Mouse (Mus musculus) neural tube, embryonic 14.5 days (tissue): ENCODE results near the gene Itga9. TPM values are rescaled to one million over a fixed set of nuclear protein-coding genes. Genes with fewer than 3 reads are reported as not detected.

ENCODE experiments used
- ATAC-seq: fragments of 200-750 bp; cut with Nextera tagmentation; 2 replicates; pipeline ENCODE4 v1.8.0; 2017; ENCODE audit warnings: low read depth, mild to moderate bottlenecking, moderate TSS enrichment, moderate library complexity
- H3K27ac ChIP-seq: fragments of 300-500 bp; sonication (generic); 2 replicates; pipeline ENCODE4 v1.5.1; 2014; ENCODE audit warnings: low read depth, mild to moderate bottlenecking, control low read depth, low read length, moderate library complexity, mixed read lengths
- H3K27me3 ChIP-seq: fragments of 300-500 bp; sonication (generic); 2 replicates; pipeline ENCODE4 v1.6.1; 2014; ENCODE audit warnings: low read length; ENCODE audit not compliant: control insufficient read depth, insufficient read depth
- H3K36me3 ChIP-seq: fragments of 300-500 bp; sonication (generic); 2 replicates; pipeline ENCODE4 v1.6.1; 2014; ENCODE audit warnings: low read length, mixed read lengths; ENCODE audit not compliant: control insufficient read depth, insufficient read depth
- H3K4me1 ChIP-seq: fragments of 300-500 bp; sonication (generic); 2 replicates; pipeline ENCODE4 v1.6.1; 2014; ENCODE audit warnings: low read length; ENCODE audit not compliant: control insufficient read depth, insufficient read depth
- H3K4me2 ChIP-seq: fragments of 300-500 bp; sonication (generic); 2 replicates; pipeline ENCODE4 v1.6.1; 2014; ENCODE audit warnings: mild to moderate bottlenecking, low read depth, low read length, control low read depth
- H3K4me3 ChIP-seq: fragments of 300-500 bp; sonication (generic); 2 replicates; pipeline ENCODE4 v1.5.1; 2014; ENCODE audit warnings: low read depth, low read length, control low read depth, mixed read lengths
- H3K9ac ChIP-seq: fragments of 300-500 bp; sonication (generic); replicated peaks from 2 replicates; pipeline ENCODE4 v1.6.1; 2014; ENCODE audit warnings: low read depth, mild to moderate bottlenecking, control low read depth, low read length, mixed read lengths
- H3K9me3 ChIP-seq: fragments of 300-500 bp; sonication (generic); 2 replicates; pipeline ENCODE4 v1.6.1; 2016; ENCODE audit warnings: low read length; ENCODE audit not compliant: control insufficient read depth
- WGBS: fragments of 180-500 bp; shearing (Covaris S2); extraction: QIAGEN DNeasy Blood & Tissue Kit; methylation state at CpG from one replicate; pipeline ENCODE4 v1.1.7; 2014; 5-methylcytosine and 5-hydroxymethylcytosine counted together
- polyA plus RNA-seq: library from polyadenylated mRNA; unstranded; fragments of >200 nt; fragmentation: Nextera tagmentation; extraction: Ambion mirVana; gene quantifications from 2 replicates; pipeline ENCODE4 v1.2.1, GENCODE M21; 2014

Itga9 gene
- polyA plus RNA-seq, 1 experiment from 2014 or later: 1.7 TPM

DNA sequence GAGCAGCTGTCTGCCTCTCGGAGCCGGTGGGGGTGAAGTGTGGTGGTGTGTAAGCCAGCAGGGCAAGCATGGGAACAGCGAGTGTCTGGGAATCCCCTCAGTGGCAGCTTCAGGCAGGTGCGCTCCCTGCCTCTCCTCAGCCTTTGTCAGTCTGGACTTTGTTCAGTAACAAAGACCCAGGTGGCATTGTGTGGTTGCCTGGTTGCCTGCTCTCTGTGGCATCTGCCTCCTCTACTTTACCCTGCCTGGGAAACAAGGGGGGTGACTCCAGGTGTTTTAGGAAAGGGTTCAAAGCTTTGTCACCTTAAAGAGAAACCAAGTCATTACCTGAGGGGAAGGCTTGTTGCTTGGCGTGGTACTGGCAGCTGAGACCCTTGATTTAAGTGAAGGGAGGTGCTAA is 108.0 kb downstream of the Itga9 start:
- Histone ChIP-seq H3K9ac (no peak overlapping the region), H3K27me3 (no peaks in the 10 kb centered on the region), H3K36me3 (no peaks in the 10 kb centered on the region), H3K9me3 (no peaks in the 10 kb centered on the region), H3K4me1 (no peaks in the 10 kb centered on the region), H3K27ac (no peak overlapping the region), H3K4me3 (no peak overlapping the region), H3K4me2 (no peak overlapping the region)
- no peak for ATAC-seq
- 83% methylated on average over 5 of the region's 5 CpGs for WGBS

GRCm38 (mm10) chr9:118715971-118716628 is 109.6 kb downstream of the Itga9 start:
- H3K27me3 ChIP-seq: no peaks in the 10 kb centered on the region
- H3K9ac ChIP-seq: no peak overlapping the region
- WGBS: 81% methylated on average over 9 of the region's 9 CpGs
- no peaks in the 10 kb centered on the region for H3K9me3 ChIP-seq
- H3K4me1 ChIP-seq: no peaks in the 10 kb centered on the region
- H3K27ac ChIP-seq: no peak overlapping the region
- no peak overlapping the region for H3K4me2 ChIP-seq
- no peak overlapping the region for H3K4me3 ChIP-seq
- no peaks in the 10 kb centered on the region for H3K36me3 ChIP-seq
- ATAC-seq: no peak

DNA sequence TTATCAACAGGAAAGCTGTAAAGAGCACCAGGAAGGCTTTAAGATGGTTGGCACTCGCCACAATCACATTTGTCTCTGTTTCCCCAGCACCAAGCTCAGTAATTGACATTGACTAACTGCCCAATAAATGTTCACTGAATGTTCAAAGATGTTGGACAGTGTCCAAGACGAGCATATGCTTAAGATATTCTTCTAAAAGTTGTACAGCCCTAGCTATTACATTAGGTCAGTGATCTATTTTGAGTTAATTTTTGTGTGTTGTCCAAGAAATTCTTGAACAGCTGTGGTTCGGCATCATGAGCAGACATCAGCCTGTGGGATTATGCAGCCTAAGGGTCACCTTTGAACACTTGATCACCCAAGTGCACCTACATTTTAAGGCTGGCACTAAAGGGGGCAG is 110.9 kb downstream of the Itga9 start:
- H3K4me3 ChIP-seq: no peak overlapping the region
- no peaks in the 10 kb centered on the region for H3K36me3 ChIP-seq
- H3K4me1 ChIP-seq: no peaks in the 10 kb centered on the region
- no peak for ATAC-seq
- H3K4me2 ChIP-seq: no peak overlapping the region
- WGBS: 67% methylated on average over 3 of the region's 3 CpGs
- no peaks in the 10 kb centered on the region for H3K27me3 ChIP-seq
- no peaks in the 10 kb centered on the region for H3K9me3 ChIP-seq
- no peak overlapping the region for H3K9ac ChIP-seq
- no peak overlapping the region for H3K27ac ChIP-seq

DNA sequence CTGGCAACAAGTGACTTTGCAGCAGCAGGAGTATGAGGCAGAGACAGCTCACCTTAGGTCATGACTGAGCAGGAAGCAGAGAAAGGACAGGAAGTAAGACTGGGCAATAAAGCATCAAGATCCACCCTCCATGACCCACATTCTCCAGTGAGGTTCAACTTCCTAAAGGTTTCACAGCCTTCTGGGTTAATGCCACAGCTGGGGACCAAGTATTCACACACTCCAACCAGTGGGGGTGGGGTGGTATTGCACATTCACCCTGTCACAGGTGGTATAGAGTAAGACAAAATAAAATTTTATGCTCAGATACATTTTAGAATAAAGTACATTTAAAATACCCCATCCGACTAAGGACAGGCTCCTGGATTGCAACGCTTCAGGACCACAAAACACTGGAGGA is 112.0 kb downstream of the Itga9 start:
- WGBS: 87% methylated on average over 2 of the region's 2 CpGs
- Histone ChIP-seq H3K27me3 (no peaks in the 10 kb centered on the region), H3K9me3 (no peaks in the 10 kb centered on the region), H3K4me1 (no peaks in the 10 kb centered on the region), H3K4me2 (no peak overlapping the region), H3K36me3 (no peaks in the 10 kb centered on the region), H3K27ac (no peak overlapping the region), H3K9ac (no peak overlapping the region), H3K4me3 (no peak overlapping the region)
- ATAC-seq: no peak

DNA sequence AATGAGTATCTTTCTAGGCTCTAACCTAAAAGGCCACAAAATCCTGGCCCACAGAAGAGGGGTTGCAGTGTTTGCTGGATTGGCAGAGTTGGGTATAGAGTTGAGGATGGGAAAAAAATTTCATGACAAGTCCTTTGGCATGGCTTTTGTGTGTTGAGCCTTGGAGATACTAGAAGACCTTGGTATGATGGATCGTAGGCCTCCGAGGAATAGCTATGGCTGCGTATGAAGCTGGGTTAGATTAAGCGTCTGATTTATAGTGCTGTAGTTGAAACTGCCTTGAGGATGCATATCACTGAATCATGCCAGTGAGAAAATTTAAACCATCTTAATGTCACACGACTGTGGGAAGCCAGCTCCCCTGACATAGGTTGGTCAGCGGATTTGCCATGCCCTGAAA is 114.6 kb downstream of the Itga9 start:
- ATAC-seq: no peak
- H3K9me3 ChIP-seq: no peaks in the 10 kb centered on the region
- no peaks in the 10 kb centered on the region for H3K36me3 ChIP-seq
- WGBS: 82% methylated on average over 6 of the region's 6 CpGs
- H3K27ac ChIP-seq: no peak overlapping the region
- no peaks in the 10 kb centered on the region for H3K27me3 ChIP-seq
- no peak overlapping the region for H3K4me3 ChIP-seq
- H3K4me1 ChIP-seq: no peaks in the 10 kb centered on the region
- H3K4me2 ChIP-seq: no peak overlapping the region
- no peak overlapping the region for H3K9ac ChIP-seq

- Histone ChIP-seq H3K27me3 (no peaks in the 10 kb centered on the region), H3K27ac (no peak overlapping the region), H3K4me1 (no peaks in the 10 kb centered on the region), H3K9ac (no peak overlapping the region), H3K9me3 (no peaks in the 10 kb centered on the region), H3K4me3 (no peak overlapping the region), H3K36me3 (no peaks in the 10 kb centered on the region), H3K4me2 (no peak overlapping the region)
- no peak for ATAC-seq
- WGBS: 93% methylated on average over 2 of the region's 2 CpGs
These were observed 116.4 kb downstream of the Itga9 start for GRCm38 (mm10) chr9:118722789-118723325.

GRCm38 (mm10) chr9:118725128-118725527 is 118.6 kb downstream of the Itga9 start:
- H3K27ac ChIP-seq: no peak overlapping the region

DNA sequence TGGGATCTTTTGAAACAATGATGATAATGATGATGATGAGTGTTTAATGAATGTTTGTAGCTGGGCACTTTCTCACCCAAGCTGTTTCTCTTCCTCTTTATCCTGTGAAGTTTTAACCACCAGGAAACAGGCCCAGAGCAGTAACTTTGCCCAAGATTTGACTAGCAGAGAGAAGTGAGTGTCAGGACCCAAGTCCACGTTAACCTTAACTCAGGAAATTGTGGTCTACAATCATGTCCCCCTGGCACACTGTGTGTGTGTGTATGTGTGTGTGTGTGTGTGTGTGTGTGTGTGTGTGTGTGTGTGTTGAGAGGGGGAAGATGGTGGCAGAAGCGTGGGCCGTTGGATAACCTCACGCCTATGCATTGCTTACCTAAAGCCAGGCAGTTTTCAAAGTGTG is 120.1 kb downstream of the Itga9 start:
- no peak overlapping the region for H3K9ac ChIP-seq
- H3K36me3 ChIP-seq: no peaks in the 10 kb centered on the region
- no peak overlapping the region for H3K4me3 ChIP-seq
- H3K4me1 ChIP-seq: no peaks in the 10 kb centered on the region
- no peak overlapping the region for H3K27ac ChIP-seq
- H3K9me3 ChIP-seq: no peaks in the 10 kb centered on the region
- WGBS: 93% methylated on average over 4 of the region's 4 CpGs
- no peak overlapping the region for H3K4me2 ChIP-seq
- no peaks in the 10 kb centered on the region for H3K27me3 ChIP-seq
- ATAC-seq: no peak

More at GRCm38 (mm10) chr9:118725128-118725527, 118.6 kb downstream of the Itga9 start:
- Histone ChIP-seq H3K36me3 (no peaks in the 10 kb centered on the region), H3K9ac (no peak overlapping the region), H3K4me1 (no peaks in the 10 kb centered on the region), H3K9me3 (no peaks in the 10 kb centered on the region), H3K4me3 (no peak overlapping the region), H3K4me2 (no peak overlapping the region), H3K27me3 (no peaks in the 10 kb centered on the region)
- ATAC-seq: no peak
- 83% methylated on average over 9 of the region's 9 CpGs for WGBS

DNA sequence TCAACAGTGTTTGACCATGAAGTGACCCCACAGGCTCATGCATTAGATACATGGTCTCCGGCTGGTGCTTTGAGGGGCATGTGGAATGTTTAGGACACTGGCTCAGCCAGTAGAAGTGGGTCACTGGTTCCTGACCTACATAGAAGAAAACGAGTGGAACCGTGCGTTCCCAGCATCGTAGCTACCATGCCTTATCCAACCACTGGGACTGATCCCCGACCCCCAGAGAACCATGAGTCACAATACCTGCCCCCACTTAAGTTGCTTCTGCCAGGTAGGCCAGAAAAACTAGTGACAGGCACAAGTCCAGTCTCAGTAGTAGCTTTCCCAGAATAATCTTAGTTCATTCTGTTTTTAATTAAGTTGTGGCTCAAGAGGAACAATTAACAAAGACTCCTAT is 121.8 kb downstream of the Itga9 start:
- no peaks in the 10 kb centered on the region for H3K4me1 ChIP-seq
- H3K9ac ChIP-seq: no peak overlapping the region
- no peak overlapping the region for H3K4me2 ChIP-seq
- H3K9me3 ChIP-seq: no peaks in the 10 kb centered on the region
- no peak overlapping the region for H3K4me3 ChIP-seq
- no peak for ATAC-seq
- 85% methylated on average over 6 of the region's 6 CpGs for WGBS
- H3K27ac ChIP-seq: no peak overlapping the region
- H3K36me3 ChIP-seq: no peaks in the 10 kb centered on the region
- H3K27me3 ChIP-seq: no peaks in the 10 kb centered on the region
